Mouse (Mus musculus) limb, embryonic 10.5 days (tissue): Measurements from ENCODE around the gene Macrod2. TPM values are rescaled to one million over a fixed set of nuclear protein-coding genes. Genes with fewer than 3 reads are reported as not detected.

Experiments used
- DNase-seq: peaks from one replicate; pipeline ENCODE4 v3.0.0-alpha.2; 2017; ENCODE audit warnings: low spot score
- H3K27ac ChIP-seq: fragments of 300-500 bp; sonication (generic); 2 replicates; pipeline ENCODE4 v1.5.1; 2016; ENCODE audit warnings: mild to moderate bottlenecking
- H3K27me3 ChIP-seq: fragments of 300-500 bp; sonication (generic); 2 replicates; pipeline ENCODE4 v1.6.1; 2016; ENCODE audit warnings: low read depth, mild to moderate bottlenecking; ENCODE audit not compliant: poor library complexity, severe bottlenecking
- H3K36me3 ChIP-seq: fragments of 300-500 bp; sonication (generic); 2 replicates; pipeline ENCODE4 v1.6.1; 2016; ENCODE audit warnings: mild to moderate bottlenecking, moderate library complexity
- H3K4me1 ChIP-seq: fragments of 300-500 bp; sonication (generic); 2 replicates; pipeline ENCODE4 v1.6.1; 2016
- H3K4me3 ChIP-seq: fragments of 300-500 bp; sonication (generic); 2 replicates; pipeline ENCODE4 v1.5.1; 2016; ENCODE audit warnings: mild to moderate bottlenecking, moderate library complexity
- H3K9me3 ChIP-seq: fragments of 300-500 bp; sonication (generic); replicated peaks from 2 replicates; pipeline ENCODE4 v1.6.1; 2016; ENCODE audit warnings: mild to moderate bottlenecking
- WGBS: fragments of 180-500 bp; shearing (Covaris S2); methylation state at CpG from one replicate; pipeline ENCODE4 v1.1.7; 2016; 5-methylcytosine and 5-hydroxymethylcytosine counted together
- polyA plus RNA-seq: library from polyadenylated mRNA; unstranded; fragments of >200 nt; fragmentation: Nextera tagmentation; extraction: Ambion mirVana; gene quantifications from 2 replicates; pipeline ENCODE4 v1.2.1, GENCODE M21; 2016

The Macrod2 gene
- polyA plus RNA-seq, 1 experiment from 2014 or later, result 42.7 TPM

- no peaks in the 10 kb centered on the region for H3K9me3 ChIP-seq
- peaks cover 7% of the 10 kb centered on the region for H3K4me1 ChIP-seq
- no peaks in the 10 kb centered on the region for H3K27me3 ChIP-seq
- H3K4me3 ChIP-seq, result no peak overlapping the region
- no peak for DNase-seq
- WGBS, result 74% methylated on average over 9 of the region's 9 CpGs
- no peaks in the 10 kb centered on the region for H3K36me3 ChIP-seq
- H3K27ac ChIP-seq, result no peak overlapping the region
These were observed 458.4 kb downstream of the Macrod2 start for GRCm38 (mm10) chr2:140853538-140853937.

- no peaks in the 10 kb centered on the region for H3K27me3 ChIP-seq
- WGBS, result 59% methylated on average over 1 of the region's 1 CpGs
- H3K4me3 ChIP-seq, result no peak overlapping the region
- H3K9me3 ChIP-seq, result no peaks in the 10 kb centered on the region
- no peaks in the 10 kb centered on the region for H3K36me3 ChIP-seq
- no peak for DNase-seq
- H3K4me1 ChIP-seq, result peaks cover 10% of the 10 kb centered on the region; the same call in 1 of the 2 replicates
- no peak overlapping the region for H3K27ac ChIP-seq
These were observed 466.2 kb downstream of the Macrod2 start for GRCm38 (mm10) chr2:140861356-140861755.

GRCm38 (mm10) chr2:140862736-140863135 is 467.6 kb downstream of the Macrod2 start:
- 89% methylated on average over 4 of the region's 4 CpGs for WGBS
- no peaks in the 10 kb centered on the region for H3K36me3 ChIP-seq
- DNase-seq, result no peak
- H3K4me3 ChIP-seq, result no peak overlapping the region
- no peaks in the 10 kb centered on the region for H3K9me3 ChIP-seq
- peaks cover 10% of the 10 kb centered on the region; the same call in 1 of the 2 replicates for H3K4me1 ChIP-seq
- no peaks in the 10 kb centered on the region for H3K27me3 ChIP-seq
- no peak overlapping the region for H3K27ac ChIP-seq

GRCm38 (mm10) chr2:140865636-140866035 is 470.5 kb downstream of the Macrod2 start:
- 0 out of 2 replicates have a peak, but pooled peaks cover 4% of the 10 kb centered on the region for H3K27me3 ChIP-seq
- no peak overlapping the region for H3K27ac ChIP-seq
- DNase-seq, result no peak
- peaks cover 10% of the 10 kb centered on the region; the same call in 1 of the 2 replicates for H3K4me1 ChIP-seq
- H3K9me3 ChIP-seq, result no peaks in the 10 kb centered on the region
- WGBS, result 90% methylated on average over 1 of the region's 1 CpGs
- H3K4me3 ChIP-seq, result no peak overlapping the region
- H3K36me3 ChIP-seq, result no peaks in the 10 kb centered on the region

GRCm38 (mm10) chr2:140867116-140867515 is 472.0 kb downstream of the Macrod2 start:
- Histone ChIP-seq H3K4me3 (no peak overlapping the region), H3K36me3 (no peaks in the 10 kb centered on the region), H3K27me3 (0 out of 2 replicates have a peak, but pooled peaks cover 4% of the 10 kb centered on the region), H3K27ac (no peak overlapping the region), H3K9me3 (no peaks in the 10 kb centered on the region), H3K4me1 (no peaks in the 10 kb centered on the region)
- 94% methylated on average over 5 of the region's 5 CpGs for WGBS
- DNase-seq, result no peak

- Histone ChIP-seq H3K9me3 (no peaks in the 10 kb centered on the region), H3K4me3 (no peak overlapping the region), H3K27me3 (no peaks in the 10 kb centered on the region), H3K27ac (no peak overlapping the region), H3K36me3 (no peaks in the 10 kb centered on the region), H3K4me1 (no peaks in the 10 kb centered on the region)
- DNase-seq, result no peak
These were observed 490.1 kb downstream of the Macrod2 start for GRCm38 (mm10) chr2:140885176-140885575.

GRCm38 (mm10) chr2:140890683-140891082 is 495.6 kb downstream of the Macrod2 start:
- no peak overlapping the region for H3K27ac ChIP-seq
- no peaks in the 10 kb centered on the region for H3K36me3 ChIP-seq
- no peaks in the 10 kb centered on the region for H3K9me3 ChIP-seq
- no peaks in the 10 kb centered on the region for H3K4me1 ChIP-seq
- DNase-seq, result no peak
- H3K27me3 ChIP-seq, result no peaks in the 10 kb centered on the region
- no peak overlapping the region for H3K4me3 ChIP-seq

- 94% methylated on average over 3 of the region's 3 CpGs for WGBS
- Histone ChIP-seq H3K27ac (no peak overlapping the region), H3K4me3 (no peak overlapping the region)
These were observed 501.4 kb downstream of the Macrod2 start for GRCm38 (mm10) chr2:140896396-140897082.

GRCm38 (mm10) chr2:140898408-140898985 is 503.4 kb downstream of the Macrod2 start:
- 75% methylated on average over 7 of the region's 7 CpGs for WGBS
- no peak for DNase-seq

More at GRCm38 (mm10) chr2:140896396-140897082, 501.4 kb downstream of the Macrod2 start:
- H3K27me3 ChIP-seq, result no peaks in the 10 kb centered on the region
- no peak for DNase-seq
- H3K4me1 ChIP-seq, result no peaks in the 10 kb centered on the region
- H3K36me3 ChIP-seq, result no peaks in the 10 kb centered on the region
- H3K9me3 ChIP-seq, result no peaks in the 10 kb centered on the region

GRCm38 (mm10) chr2:140905331-140905730 is 510.2 kb downstream of the Macrod2 start:
- DNase-seq, result no peak
- WGBS, result 87% methylated on average over 4 of the region's 4 CpGs
- no peaks in the 10 kb centered on the region for H3K36me3 ChIP-seq
- 0 out of 2 replicates have a peak, but pooled peaks cover 4% of the 10 kb centered on the region for H3K4me1 ChIP-seq
- H3K27me3 ChIP-seq, result no peaks in the 10 kb centered on the region
- H3K27ac ChIP-seq, result no peak overlapping the region
- no peak overlapping the region for H3K4me3 ChIP-seq
- H3K9me3 ChIP-seq, result no peaks in the 10 kb centered on the region

More at GRCm38 (mm10) chr2:140898408-140898985, 503.4 kb downstream of the Macrod2 start:
- no peaks in the 10 kb centered on the region for H3K27me3 ChIP-seq
- H3K4me3 ChIP-seq, result no peak overlapping the region
- no peak overlapping the region for H3K27ac ChIP-seq
- no peaks in the 10 kb centered on the region for H3K9me3 ChIP-seq
- no peaks in the 10 kb centered on the region for H3K36me3 ChIP-seq
- H3K4me1 ChIP-seq, result no peaks in the 10 kb centered on the region

- Histone ChIP-seq H3K4me1 (0 out of 2 replicates have a peak, but pooled peaks cover 4% of the 10 kb centered on the region), H3K4me3 (no peak overlapping the region), H3K27ac (no peak overlapping the region), H3K27me3 (no peaks in the 10 kb centered on the region), H3K36me3 (no peaks in the 10 kb centered on the region), H3K9me3 (no peaks in the 10 kb centered on the region)
- no peak for DNase-seq
- 78% methylated on average over 3 of the region's 3 CpGs for WGBS
These were observed 511.0 kb downstream of the Macrod2 start for GRCm38 (mm10) chr2:140906123-140906522.

GRCm38 (mm10) chr2:140911463-140911862 is 516.4 kb downstream of the Macrod2 start:
- DNase-seq, result no peak
- Histone ChIP-seq H3K36me3 (no peaks in the 10 kb centered on the region), H3K27ac (no peak overlapping the region)

GRCm38 (mm10) chr2:140912179-140912578 is 517.1 kb downstream of the Macrod2 start:
- Histone ChIP-seq H3K4me1 (peaks cover 11% of the 10 kb centered on the region), H3K27me3 (no peaks in the 10 kb centered on the region), H3K36me3 (no peaks in the 10 kb centered on the region), H3K9me3 (no peaks in the 10 kb centered on the region), H3K27ac (no peak overlapping the region), H3K4me3 (no peak overlapping the region)
- 28% methylated on average over 1 of the region's 1 CpGs for WGBS
- no peak for DNase-seq

More at GRCm38 (mm10) chr2:140911463-140911862, 516.4 kb downstream of the Macrod2 start:
- Histone ChIP-seq H3K9me3 (no peaks in the 10 kb centered on the region), H3K4me3 (no peak overlapping the region), H3K27me3 (no peaks in the 10 kb centered on the region), H3K4me1 (peaks cover 11% of the 10 kb centered on the region)
- WGBS, result 81% methylated on average over 6 of the region's 6 CpGs
